Mouse (Mus musculus) right cerebral cortex, postnatal 14 days (tissue): ENCODE measurements around the gene Atp13a4.

Experiments used
- DNase-seq: peaks from one replicate; pipeline ENCODE4 v3.0.0; 2022

Atp13a4 gene

DNA sequence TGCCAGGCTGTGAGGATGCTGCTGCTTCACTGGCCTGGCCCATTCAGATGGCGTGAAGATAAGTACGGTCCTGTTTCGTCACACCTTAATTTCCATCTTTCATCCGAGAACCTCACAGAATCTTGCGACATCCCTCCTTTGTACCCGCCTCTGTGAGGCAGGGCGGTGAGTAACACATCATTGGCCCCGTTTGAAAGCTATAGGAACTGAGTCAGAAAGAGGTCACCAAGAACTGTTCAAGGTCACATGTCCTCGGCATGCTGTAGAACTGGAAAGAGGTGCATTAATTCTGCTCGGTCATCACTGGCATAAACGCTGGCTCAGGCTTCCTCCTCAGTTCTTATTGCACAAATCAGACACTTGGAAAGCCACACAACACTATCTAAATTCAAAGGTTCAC, at the start of gene Atp13a4:
TSS of gene Atp13a4 (minus strand) at position 36 of the 400 bp plus-strand sequence.
- DNase-seq: no peak

DNA sequence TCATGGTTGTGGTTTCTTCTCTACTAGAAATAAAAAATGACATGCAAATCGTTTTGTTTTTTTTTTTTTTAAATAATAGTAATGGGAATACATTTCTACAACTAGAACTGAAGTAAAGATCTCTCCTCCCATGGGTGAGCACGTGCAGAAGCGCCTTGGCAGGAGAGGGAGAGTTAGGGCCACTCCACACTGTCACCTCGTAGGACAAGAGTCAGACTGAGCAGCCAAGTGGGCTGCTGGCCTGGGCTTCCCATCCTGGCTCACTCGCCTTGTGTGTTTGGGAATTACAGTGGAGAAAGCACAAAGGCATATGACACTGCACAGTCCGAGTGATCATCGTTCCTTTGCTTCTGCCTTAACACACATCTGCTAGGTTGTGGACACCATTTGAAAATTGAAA, 47.5 kb upstream of the Atp13a4 start:
- DNase-seq: no peak

DNA sequence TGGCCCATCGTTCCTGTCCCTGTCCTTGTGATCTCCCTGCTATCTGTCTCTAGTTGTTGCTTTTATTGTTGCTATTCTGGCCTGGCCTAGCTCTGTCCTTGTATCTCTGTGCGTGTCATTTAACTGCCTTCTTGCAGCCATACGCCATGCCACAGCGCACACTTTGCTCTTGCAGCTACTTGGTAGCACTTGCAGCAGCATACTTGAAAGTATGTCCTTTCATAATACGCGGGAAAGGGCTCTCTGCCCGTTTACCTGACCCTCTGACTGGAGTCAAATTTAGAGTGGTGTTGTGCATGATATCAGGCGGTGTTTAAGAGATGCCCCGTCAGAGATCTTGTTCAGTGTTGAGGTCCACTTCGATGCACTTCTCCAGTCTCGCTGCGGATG, 35.1 kb upstream of the Atp13a4 start:
- DNase-seq: no peak

DNA sequence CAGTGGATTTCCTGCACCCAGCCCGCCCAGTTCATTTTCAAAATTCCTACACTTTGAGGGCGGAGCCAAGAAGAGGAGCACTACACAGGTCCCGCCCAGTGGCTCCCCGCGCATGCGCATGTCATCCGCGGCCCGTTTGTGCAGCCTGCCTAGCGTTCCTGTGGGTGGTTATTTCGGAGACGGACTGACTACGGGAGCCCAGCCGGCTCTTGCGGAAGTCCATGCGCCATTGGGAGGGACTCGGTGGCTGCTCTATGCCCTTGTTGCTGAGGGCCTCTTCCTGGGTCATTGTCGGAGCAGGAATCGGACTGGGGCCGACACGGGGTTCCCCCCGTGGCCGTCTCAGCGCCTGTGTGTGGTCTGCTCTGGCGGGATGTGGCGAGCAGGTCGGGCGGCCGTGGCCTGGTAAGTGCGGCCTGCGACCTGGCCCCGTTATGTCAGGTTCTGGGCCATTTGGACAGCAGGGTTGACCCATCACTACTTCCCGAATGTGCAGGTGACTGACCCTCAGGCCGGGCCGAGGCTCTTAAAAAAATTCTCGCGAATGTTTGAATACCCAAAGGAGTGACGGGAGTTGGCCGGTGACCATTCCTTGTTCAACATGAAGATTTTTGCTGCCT, 34.6 kb upstream of the Atp13a4 start, which contains the start of gene Opa1:
TSS of gene Opa1 (plus strand) at position 168 of the 620 bp plus-strand sequence.
- peak; percentile 96 for DNase-seq

DNA sequence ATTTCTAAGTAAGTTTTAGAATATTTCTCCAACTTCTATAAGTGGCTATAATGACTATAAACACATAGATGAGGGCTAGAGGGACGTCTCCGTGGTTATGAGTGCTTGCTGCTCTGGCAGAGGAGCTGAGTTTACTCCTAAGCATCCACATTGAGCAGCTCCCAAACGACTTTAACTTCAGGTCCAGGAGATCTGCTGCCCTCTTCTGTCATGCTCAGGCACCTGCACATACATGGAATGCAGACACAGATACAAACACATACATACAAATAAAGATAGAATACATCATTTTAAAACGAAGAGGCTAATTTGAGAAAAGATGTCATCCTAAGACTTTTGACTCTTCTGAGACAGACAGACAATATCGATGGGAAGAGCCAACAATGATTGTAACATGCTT, 31.0 kb upstream of the Atp13a4 start:
- peak; percentile 16 for DNase-seq

DNA sequence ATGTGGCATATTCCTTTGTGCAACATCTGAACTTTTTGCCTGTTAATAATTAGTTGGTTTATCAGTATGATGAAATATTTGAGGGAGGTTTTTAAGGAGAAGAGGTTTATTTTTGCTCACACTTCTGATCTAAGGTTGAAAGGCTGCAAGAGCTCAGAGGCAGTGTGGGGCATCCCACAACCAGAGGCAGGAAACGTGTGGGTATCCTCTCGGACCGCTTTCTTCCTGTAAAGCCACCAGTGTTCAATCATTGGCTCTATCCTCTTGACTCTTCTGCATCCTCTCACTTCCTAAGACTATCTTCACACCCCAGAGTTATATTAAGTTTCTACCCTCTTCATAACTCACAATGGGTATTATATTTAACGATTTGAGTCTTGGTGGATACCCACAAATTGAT, 29.3 kb upstream of the Atp13a4 start:
- DNase-seq: no peak

DNA sequence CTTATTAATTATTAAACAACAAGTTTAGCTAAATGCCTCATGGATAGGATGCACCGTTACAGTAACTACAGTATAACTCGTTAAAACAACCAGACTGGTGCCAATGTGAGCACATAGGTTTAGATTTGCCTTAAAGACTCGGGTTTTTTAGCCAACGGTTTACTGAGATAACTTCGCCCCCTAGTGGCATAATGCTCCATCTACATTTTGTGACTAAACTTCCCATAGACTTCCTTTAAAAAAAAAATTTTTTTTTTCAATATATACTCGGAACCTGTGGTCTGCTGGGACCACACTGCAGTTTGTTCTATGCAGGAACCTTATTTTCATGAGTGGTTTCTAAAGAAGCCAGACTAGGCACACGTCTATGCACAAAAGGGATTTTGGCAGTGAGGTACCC, 16.2 kb upstream of the Atp13a4 start:
- DNase-seq: peak; percentile 49

DNA sequence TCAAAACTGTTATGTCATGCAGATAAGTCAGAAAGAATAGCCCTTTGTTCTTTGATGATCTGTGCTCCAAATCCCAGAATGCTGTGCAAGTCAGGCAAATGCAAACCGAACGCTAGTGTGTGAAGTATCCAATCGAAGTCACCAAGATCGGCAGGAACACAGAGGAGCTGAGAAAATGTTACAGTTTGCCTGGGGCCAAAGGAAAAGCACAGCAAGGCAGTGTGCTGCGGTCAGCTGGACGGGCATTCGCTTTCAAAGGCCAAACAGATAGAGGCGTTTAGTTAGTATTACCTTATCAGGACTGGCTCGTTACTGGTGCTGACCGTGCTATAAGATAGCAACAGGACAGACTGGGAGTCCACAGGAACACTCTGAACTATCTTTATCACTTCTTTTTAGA, 15.8 kb upstream of the Atp13a4 start:
- no peak for DNase-seq

DNA sequence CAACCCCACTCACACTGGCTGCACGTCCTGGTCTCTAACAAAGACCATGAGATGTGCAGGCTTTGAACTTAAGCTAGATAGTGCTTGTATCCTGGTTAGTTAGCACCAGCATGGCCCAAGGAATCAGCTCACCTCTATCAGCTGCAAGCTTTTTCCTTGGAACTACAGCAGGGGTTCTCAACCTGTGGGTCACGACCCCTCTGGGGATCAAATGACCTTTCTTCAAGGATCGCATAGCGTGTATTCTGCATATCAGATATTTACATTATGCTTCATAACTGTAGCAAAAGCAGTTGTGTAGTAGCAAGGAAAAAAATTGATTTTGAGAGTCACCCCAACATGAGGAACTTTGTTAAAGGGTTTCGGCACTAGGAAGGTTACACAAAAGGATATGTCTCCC, 15.0 kb upstream of the Atp13a4 start:
- DNase-seq: no peak

DNA sequence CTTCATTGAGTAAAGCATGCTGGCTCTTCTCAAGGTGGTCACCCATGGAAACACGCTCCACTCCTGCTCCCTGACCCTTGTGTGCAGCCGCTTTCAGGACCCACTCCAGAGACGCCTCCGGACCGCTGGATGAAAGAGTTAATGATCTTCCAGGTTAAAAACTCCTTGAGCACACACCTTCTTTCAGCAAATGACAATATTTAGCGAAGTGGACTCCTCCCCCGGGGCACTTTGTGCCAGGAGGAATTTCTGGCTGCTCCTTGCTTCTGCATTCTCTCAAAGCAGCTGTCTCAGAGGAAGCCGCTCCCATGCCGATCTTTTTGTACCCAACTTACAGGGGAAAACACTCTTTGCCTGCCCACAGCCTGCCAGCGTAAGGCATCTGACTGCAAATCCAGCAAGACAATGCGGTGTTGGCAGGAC, 3.4 kb downstream of the Atp13a4 start:
- no peak for DNase-seq

DNA sequence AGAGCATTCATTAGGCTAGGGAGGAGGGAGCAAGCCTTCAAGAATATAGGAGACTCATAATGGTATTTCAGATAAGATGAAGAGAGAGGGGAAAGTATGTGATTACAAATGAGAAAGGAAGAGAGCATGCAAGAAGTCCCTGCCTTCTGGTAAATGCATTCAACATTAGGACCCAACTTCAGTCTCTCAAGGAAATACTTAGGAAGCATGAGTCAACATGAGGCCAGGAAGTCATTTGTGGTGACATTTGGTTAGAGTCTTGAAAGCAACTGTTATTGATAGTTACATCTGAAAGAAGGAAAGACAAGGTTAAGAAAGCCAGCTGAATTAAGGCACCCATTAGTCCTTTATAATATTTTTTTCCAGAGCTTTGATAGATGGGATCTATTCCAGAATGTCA, 4.8 kb downstream of the Atp13a4 start:
- no peak for DNase-seq

DNA sequence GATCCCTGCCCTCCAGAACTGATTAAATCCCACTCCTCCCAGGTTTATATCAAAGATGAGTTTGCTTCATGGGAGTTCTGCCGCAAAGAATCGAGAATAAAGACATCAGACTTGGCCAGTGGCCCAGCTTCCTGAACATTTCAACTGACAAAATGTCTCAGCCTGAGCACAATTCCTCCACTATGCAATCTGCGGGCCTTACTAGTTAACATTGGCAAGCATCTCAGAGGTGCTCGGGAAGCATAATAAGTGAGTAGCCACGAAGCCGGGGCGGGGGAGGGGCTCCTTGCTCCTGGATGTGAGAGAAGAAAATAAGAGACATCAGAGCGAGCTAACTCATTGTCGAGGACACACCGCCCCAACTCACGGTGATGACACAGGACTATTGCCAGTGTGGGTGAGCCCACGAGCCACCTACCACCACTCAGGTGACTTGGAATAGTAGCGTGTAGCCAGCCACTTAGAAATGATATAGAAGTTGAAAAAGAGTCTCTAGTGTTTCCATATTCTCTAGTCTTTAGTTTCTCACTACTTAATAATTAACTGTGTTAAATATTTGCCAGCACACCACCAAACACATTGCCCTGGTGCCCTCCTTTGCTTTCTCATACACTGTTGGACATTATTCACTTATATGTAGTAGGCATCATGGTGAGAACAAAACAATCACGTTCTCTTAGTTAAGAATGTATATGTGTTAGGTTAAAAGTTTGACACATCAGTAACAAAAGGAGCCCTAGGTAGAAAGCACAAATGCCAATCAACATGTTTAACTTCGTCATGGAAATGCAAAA, 8.1 kb downstream of the Atp13a4 start:
- DNase-seq: peak; percentile 32

DNA sequence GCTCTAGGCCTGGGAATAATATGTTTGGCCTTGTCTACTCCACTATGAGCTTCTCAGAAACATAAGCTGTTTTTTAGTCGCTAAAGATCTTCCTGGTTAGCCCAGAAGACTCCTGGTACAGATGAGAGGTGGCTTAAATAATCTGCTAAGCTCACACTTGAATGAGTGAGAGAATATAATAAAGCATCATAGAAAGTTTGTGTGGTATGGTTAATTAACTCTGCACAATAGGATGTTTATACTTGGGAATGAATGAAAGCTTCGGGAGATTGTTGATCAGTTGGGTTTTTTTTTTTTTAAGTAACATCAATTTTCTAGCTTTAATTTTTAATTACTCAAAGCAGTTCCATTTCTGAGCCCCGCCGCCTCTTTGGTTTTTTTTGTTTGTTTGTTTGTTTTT, 8.8 kb downstream of the Atp13a4 start:
- no peak for DNase-seq

DNA sequence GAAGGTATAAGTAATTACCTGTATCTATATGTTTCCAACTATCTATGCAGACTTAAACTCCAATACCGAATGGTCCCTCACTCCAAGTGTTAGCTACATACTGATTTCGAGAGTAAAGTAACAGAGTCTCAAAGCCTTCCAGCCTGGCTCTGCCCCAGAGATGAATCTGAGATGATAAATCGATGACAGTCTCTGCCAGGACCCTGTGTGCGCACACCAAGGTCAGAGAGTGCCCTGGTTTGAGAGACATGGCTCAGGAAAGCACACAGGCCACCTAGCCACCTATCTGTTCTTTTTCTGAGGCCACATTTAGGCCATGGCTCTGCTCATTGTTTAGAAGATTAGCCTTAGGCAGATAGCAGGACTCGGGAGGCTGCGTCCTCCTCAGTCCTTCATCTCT, 11.0 kb downstream of the Atp13a4 start:
- no peak for DNase-seq

DNA sequence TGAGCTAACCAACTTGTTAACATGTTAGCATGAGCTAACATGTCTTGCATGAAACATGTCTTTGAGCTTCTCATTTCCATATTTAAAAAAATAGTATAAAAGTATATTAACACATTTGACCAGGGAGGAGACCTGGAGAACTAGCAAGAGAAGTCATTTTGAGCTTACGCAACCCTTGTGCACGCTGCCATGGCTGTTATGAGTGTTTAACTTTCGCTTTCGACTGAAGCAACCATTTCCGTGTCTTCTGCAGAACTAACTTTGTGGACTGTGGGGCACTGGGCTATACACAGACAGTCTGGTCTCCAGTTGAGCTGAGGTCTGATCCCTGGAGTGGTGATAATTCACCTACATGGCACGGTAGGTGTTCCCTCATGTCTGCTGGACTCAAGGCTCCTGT, 17.6 kb downstream of the Atp13a4 start:
- DNase-seq: no peak

DNA sequence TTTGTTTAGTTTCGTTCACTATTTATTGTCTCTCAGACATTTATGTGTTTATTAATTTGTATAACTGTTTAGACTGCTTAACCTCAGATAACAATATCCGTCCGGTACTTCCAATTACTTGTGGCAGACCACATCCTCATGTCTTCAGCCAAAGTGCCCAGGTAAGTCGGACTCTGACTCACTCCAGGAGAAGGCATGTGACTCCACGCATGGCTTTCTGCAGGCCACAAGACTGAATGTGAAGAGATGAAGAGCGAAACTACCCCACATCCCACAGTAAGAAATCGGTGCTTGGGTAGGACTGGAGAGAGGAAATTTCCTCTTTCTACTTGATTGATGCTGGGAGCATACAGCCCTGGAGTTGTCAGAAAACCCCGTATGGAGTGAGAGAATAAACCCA, 18.1 kb downstream of the Atp13a4 start:
- DNase-seq: no peak

DNA sequence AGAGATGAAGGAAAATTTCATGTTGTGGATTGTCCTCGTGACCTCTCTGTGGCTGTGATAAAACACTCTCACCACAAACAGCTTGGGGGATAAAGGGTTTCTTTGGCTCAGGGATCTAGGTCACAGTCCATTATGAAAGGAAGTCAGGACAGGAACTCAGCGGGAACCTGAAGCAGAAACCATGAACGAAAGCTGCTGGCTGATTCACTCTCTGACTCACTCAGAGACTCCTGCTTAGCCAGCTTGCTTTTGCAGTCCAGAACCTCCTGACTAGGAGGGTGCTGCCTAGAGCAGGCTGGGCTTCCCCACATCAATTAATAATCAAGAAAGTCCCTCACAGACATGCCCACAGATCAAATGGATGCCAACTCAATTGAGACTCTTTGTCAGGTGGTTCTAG, 32.2 kb downstream of the Atp13a4 start:
- no peak for DNase-seq

DNA sequence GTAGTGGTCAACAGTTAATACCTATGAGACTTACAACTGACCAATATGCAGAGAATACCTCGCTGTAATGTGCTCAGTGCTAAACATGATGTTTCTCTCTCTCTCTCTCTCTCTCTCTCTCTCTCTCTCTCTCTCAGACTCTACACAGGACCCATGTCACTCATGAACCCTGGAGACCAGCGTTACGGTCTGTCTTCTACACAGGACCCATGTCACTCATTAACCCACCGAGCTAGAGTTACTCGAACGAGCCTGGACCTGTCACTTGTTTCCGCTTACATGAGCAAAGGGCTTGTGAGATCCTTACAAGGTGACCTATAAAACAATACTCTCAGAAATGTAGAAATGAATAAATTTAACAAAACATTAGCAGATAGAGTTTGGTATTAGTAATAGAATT, 33.9 kb downstream of the Atp13a4 start:
- no peak for DNase-seq

DNA sequence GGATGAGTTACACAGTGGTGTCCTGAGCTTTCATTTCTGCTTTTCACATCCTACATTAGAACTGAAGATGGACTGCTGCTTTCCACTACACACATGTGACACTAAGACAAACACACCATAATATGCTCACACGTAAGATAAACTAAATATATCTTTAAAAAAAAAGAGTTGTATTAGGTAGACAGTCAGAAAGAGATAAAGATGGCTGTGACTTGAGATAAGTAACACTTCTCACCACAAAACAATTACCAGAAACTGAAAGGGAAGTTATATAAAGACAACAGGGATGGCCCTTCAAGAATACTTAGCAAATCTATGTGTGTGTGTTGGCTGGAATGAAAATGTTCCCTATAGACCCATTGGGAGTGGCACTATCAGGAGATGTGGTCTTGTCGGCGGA, 34.8 kb downstream of the Atp13a4 start:
- no peak for DNase-seq

DNA sequence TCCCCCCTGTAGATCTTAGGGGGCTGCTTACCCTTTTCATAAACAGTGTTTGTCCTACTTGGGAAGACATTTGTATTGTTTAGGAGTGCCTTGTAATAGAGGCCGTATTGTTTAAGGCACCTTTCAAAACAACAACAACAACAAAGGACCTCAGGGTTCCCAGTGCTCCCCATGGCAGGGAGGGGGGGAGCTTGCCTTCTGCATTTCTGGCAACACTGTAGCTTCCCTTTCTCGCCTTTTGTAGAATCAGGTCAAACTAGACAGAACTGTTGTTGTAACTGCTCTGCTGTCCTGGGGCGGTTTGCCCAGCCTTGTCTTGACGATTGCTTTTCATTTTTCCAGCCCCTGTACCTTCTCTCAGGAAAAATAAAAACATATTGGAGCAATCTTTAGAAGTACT, 40.0 kb downstream of the Atp13a4 start:
- DNase-seq: no peak

DNA sequence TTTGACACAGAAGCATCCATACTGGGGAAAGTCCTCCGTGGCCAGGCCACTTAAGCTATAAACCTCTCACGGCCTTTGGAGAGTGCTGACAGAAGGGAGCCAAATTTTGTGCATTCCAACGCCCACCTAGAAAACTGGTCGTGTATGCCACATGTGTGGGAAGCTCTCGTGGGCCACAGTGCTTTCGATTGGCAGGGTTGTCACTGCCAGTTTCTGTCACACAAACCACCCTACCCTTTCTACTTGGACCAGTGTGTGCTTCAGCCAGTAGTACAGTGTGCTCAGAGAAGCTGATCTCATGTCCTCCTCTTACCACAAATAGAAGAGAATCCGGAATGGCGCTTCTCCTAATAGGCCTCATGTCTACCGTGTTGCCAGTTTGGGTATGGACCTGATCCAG, 40.5 kb downstream of the Atp13a4 start:
- DNase-seq: no peak

DNA sequence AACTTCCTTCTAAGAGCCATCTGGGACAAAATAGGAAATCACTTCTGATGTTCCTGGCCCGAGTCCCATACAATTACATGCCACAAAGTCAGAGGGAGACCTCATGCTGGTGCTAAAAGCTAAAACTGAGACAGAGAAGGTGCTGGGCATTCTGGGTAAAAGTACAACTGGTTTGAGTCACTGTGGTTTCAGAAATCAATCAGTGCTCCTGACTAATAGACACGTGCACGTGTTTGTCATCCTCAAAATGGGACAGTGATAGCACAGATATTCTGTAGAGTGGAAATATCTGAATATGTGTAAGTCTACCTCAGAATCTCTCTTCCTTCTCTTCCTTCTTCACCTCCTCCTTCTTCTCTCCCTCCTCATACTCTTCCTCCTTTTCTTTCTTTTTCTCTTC, 53.6 kb downstream of the Atp13a4 start:
- no peak for DNase-seq

DNA sequence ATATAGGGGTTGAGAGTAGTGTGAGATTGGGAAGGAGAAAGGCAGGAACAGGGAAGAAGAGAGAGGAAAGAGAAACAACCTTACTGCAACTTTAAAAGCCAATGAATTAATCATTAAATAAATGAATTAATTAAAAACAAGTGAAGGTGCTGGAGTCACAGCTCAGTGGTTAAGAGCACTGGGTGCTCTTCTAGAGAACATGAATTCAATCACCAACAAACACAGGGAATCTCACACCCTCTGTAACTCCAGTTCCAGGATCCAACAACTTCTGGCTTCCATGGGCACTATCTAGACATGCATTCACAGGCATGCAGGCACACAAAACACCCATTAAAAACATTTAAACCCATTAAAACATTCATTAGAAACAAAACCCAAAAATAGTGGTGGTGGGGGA, 63.2 kb downstream of the Atp13a4 start:
- no peak for DNase-seq

DNA sequence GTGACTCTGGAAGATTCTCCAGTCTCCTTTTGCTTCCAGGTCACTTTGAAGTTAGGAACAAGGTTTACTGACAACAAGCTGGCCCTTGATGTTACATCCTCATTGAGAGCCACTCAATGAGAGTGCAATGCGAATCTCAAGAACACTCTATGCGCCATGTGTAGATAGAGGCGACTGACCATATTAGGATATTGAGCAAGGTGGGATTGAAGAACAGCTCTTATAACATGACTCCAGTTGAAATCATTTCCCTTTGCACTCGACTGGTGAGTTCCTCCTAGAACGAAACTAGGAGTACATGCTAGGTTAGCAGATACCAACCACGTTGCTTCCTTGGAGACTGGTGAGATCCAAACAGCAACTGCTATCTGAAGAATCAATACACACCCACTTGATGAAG, 64.3 kb downstream of the Atp13a4 start:
- no peak for DNase-seq

DNA sequence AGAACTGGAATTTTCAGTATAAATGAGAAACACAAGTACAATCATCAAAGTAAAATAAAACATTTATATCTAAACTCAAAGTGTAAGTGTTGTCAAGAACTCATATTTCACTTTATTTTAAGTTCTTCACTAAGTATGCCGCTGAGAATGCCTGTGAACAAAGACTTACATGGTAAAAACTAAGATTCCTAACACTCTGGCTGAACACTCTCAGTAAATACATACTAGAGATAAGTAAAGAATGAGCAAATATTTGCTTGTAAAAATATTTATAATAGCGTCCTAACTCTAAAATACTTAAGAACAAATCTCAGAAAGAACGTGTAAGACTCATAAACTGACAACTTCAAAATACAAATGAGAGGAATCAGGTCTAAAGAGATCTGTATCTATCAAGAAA, 80.9 kb downstream of the Atp13a4 start:
- DNase-seq: no peak
